Comparison of ENCODE assay signal across 12 mouse cellular contexts in genomic region chr8:70359411-70359810, GRCm38 (mm10). TPM values are rescaled to one million over a fixed set of nuclear protein-coding genes. Genes with fewer than 3 reads are reported as not detected.
A peak's percentile ranks its signal among the peaks of the same experiment; 100 is the strongest.
DNase-seq lines count a peak whose midpoint lies in the region; ATAC-seq and TF ChIP-seq lines count a peak whose summit lies in the region.
"Had no signal": no experiment of that assay in that cellular context is flagged by ENCODE, and none has a peak within 500 bp of the region (broad histone marks: within the 10 kb centered on the region; RNA-seq: fewer than 3 reads in every experiment).

No protein-coding gene starts in this region.

- no peaks in the 10 kb centered on the region for H3K9me3 ChIP-seq in kidney, embryonic 15.5 days (replicated peaks)

- WGBS in kidney, embryonic 15.5 days: 15% methylated on average over 3 of the region's 3 CpGs

- peaks cover 4% of the 10 kb centered on the region; the same call in 1 of the 2 replicates for H3K27me3 ChIP-seq in kidney, embryonic 15.5 days

- H3K27ac ChIP-seq in kidney, embryonic 15.5 days: no peak overlapping the region
- no peak overlapping the region for H3K27ac ChIP-seq in left cerebral cortex, adult 2 months

- intact Hi-C loops in left cerebral cortex, adult 2 months (cut with DNase I): loop anchor here (10.0 kb wide), 1 partner anchor 145 kb away; the partner anchor contains the start of gene Rex1bd

- H3K9ac ChIP-seq in kidney, embryonic 15.5 days: no peak overlapping the region

- ATAC-seq in kidney, embryonic 15.5 days (replicated peaks; ENCODE audit: low FRiP score): no peak
- ATAC-seq: inflammation-experienced regulatory T-cells, adult 6 months had no signal

- peak; percentile 42 for DNase-seq in adrenal gland, postnatal 10 days
- no peak for DNase-seq in adrenal gland, postnatal 25 days
- DNase-seq in kidney, adult 11 months: peak; percentile 49
- DNase-seq in 3134 (ENCODE audit: extremely low read depth, insufficient read length, low spot score): peak; percentile 61
- peak; percentile 51 to 78 for DNase-seq in gastrocnemius, adult 8-10 months (ENCODE audit: low spot score in 2 of 2)
- DNase-seq in left cerebral cortex, adult 2 months (ENCODE audit: extremely low spot score in 1 of 2, low spot score in 2 of 2): no peak
- DNase-seq in spleen, adult 12 weeks (ENCODE audit: low spot score): no peak
- DNase-seq: liver had no signal

- TF ChIP-seq CTCF in left cerebral cortex, adult 2 months (IDR thresholded peaks at IDR 0.05): no peak

- no peaks in the 10 kb centered on the region for H3K36me3 ChIP-seq in kidney, embryonic 15.5 days

- no peak overlapping the region for H3K4me3 ChIP-seq in kidney, embryonic 15.5 days (replicated peaks)
- no peak overlapping the region for H3K4me3 ChIP-seq in left cerebral cortex, adult 2 months

- H3K4me1 ChIP-seq in kidney, embryonic 15.5 days: peaks cover 4% of the 10 kb centered on the region

- no peak overlapping the region for H3K4me2 ChIP-seq in kidney, embryonic 15.5 days

RNA-seq across cellular contexts. Expression of gene Upf1, which starts 6.3 kb away (rescaled TPM):
- 10 to 100 TPM; 49.1 to 51.4 TPM for total RNA-seq in adrenal gland, postnatal 10 days (2021)
- 71.3 and 76.9 TPM in 2 replicates for total RNA-seq in adrenal gland, postnatal 25 days (2021)
- polyA plus RNA-seq in kidney, embryonic 15.5 days (2015; fragmentation: Nextera tagmentation; extraction: Ambion mirVana): 17.1 and 17.2 TPM in 2 replicates
- total RNA-seq in gastrocnemius, adult 8-10 months (2022): 10 to 100 TPM; 29.7 to 32.7 (median 30.8) TPM
- 10 to 100 TPM; 66.0 to 70.0 TPM for total RNA-seq in left cerebral cortex, adult 2 months (2021)

RNA-seq across cellular contexts. Expression of gene Comp, which starts 13.9 kb away (rescaled TPM):
- total RNA-seq in adrenal gland, postnatal 10 days (2021): 1 to 10 TPM in 1 of 2 experiments, under 1 TPM in 1; 0.97 to 2.0 TPM
- 0.27 TPM in 1 of 2 replicates, not detected in the other for total RNA-seq in adrenal gland, postnatal 25 days (2021)
- polyA plus RNA-seq in kidney, embryonic 15.5 days (2015; fragmentation: Nextera tagmentation; extraction: Ambion mirVana): 0.40 and 1.5 TPM in 2 replicates
- 10 to 100 TPM in 2 of 4 experiments, 1 to 10 TPM in 2; 2.7 to 16.7 (median 8.4) TPM for total RNA-seq in gastrocnemius, adult 8-10 months (2022)
- under 1 TPM; 0.32 to 0.33 TPM for total RNA-seq in left cerebral cortex, adult 2 months (2021)

RNA-seq across cellular contexts. Expression of gene Gdf1, which starts 29.8 kb away (rescaled TPM):
- 1 to 10 TPM in 1 of 2 experiments, under 1 TPM in 1; 0.88 to 1.2 TPM for total RNA-seq in adrenal gland, postnatal 10 days (2021)
- 2.0 TPM in 1 of 2 replicates, not detected in the other for total RNA-seq in adrenal gland, postnatal 25 days (2021)
- polyA plus RNA-seq in kidney, embryonic 15.5 days (2015; fragmentation: Nextera tagmentation; extraction: Ambion mirVana): 5.2 and 6.2 TPM in 2 replicates
- total RNA-seq in gastrocnemius, adult 8-10 months (2022): 1 to 10 TPM in 1 of 4 experiments, under 1 TPM in 1, not detected in 2; 0.75 to 2.7 TPM
- 10 to 100 TPM in 1 of 2 experiments, 1 to 10 TPM in 1; 8.2 to 17.1 TPM for total RNA-seq in left cerebral cortex, adult 2 months (2021)
- total RNA-seq: megakaryocyte-erythroid progenitor cell, adult 5-6 weeks; neutrophil, adult 5-6 weeks had no signal

RNA-seq across cellular contexts. Expression of gene Cers1, which starts 43.8 kb away (rescaled TPM):
- total RNA-seq in adrenal gland, postnatal 10 days (2021): 1 to 10 TPM; 2.3 to 3.7 TPM
- 2.9 and 3.4 TPM in 2 replicates for total RNA-seq in adrenal gland, postnatal 25 days (2021)
- 2.6 and 4.0 TPM in 2 replicates for polyA plus RNA-seq in kidney, embryonic 15.5 days (2015; fragmentation: Nextera tagmentation; extraction: Ambion mirVana)
- total RNA-seq in gastrocnemius, adult 8-10 months (2022): 10 to 100 TPM; 16.5 to 25.1 (median 20.2) TPM
- total RNA-seq in left cerebral cortex, adult 2 months (2021): 100 to 1,000 TPM in 1 of 2 experiments, 10 to 100 TPM in 1; 94.8 to 104 TPM
- total RNA-seq: megakaryocyte-erythroid progenitor cell, adult 5-6 weeks; neutrophil, adult 5-6 weeks had no signal
- polyA plus RNA-seq: inflammation-experienced regulatory T-cells, adult 6 months had no signal

RNA-seq across cellular contexts. Expression of gene Cope, which starts 57.1 kb away (rescaled TPM):
- total RNA-seq in adrenal gland, postnatal 10 days (2021): 100 to 1,000 TPM; 203 to 216 TPM
- total RNA-seq in adrenal gland, postnatal 25 days (2021): 184 and 238 TPM in 2 replicates
- polyA plus RNA-seq in kidney, embryonic 15.5 days (2015; fragmentation: Nextera tagmentation; extraction: Ambion mirVana): 320 and 327 TPM in 2 replicates
- total RNA-seq in gastrocnemius, adult 8-10 months (2022): 100 to 1,000 TPM; 112 to 126 (median 121) TPM
- total RNA-seq in left cerebral cortex, adult 2 months (2021): 100 to 1,000 TPM; 137 to 145 TPM

Comparison
In these comparisons a context has a peak if more than half of its experiments do, and no peak if none do; other contexts are left out.
1. DNase-seq: peak in adrenal gland, postnatal 10 days (single experiment), kidney, adult 11 months (single experiment), 3134 (single experiment) and gastrocnemius, adult 8-10 months (2 of 2); none in adrenal gland, postnatal 25 days (single experiment), left cerebral cortex, adult 2 months (0 of 2) and spleen, adult 12 weeks (single experiment).